Mouse (Mus musculus) cerebellum, adult 9-10 months (tissue): ENCODE data around the gene Gbf1.
"Not testable (repeated sequence)": the region's sequence is repeated elsewhere in the genome, so short reads cannot be mapped to it uniquely, and the experiment has no call there.

Experiments used
- DNase-seq: peaks from one replicate; pipeline ENCODE4 v3.0.0; 2022

The Gbf1 gene

GRCm38 (mm10) chr19:46152127-46152803, at the start of gene Gbf1:
Gbf1 (plus strand) TSS chr19:46152509.
- peak; percentile 99 for DNase-seq

GRCm38 (mm10) chr19:46103437-46104186, 48.7 kb upstream of the Gbf1 start:
- no peak for DNase-seq

- no peak for DNase-seq
Measured at GRCm38 (mm10) chr19:46104187-46104557, 48.1 kb upstream of the Gbf1 start.

- no peak for DNase-seq
Measured at GRCm38 (mm10) chr19:46110214-46110613, 42.1 kb upstream of the Gbf1 start.

GRCm38 (mm10) chr19:46110781-46111180, 41.5 kb upstream of the Gbf1 start:
- DNase-seq = no peak

- DNase-seq = no peak
Measured at GRCm38 (mm10) chr19:46114617-46115016, 37.7 kb upstream of the Gbf1 start.

GRCm38 (mm10) chr19:46119458-46119857, 32.9 kb upstream of the Gbf1 start:
- DNase-seq = no peak

GRCm38 (mm10) chr19:46120872-46121271, 31.4 kb upstream of the Gbf1 start:
- DNase-seq = no peak

GRCm38 (mm10) chr19:46123876-46124275, 28.4 kb upstream of the Gbf1 start:
- no peak for DNase-seq

GRCm38 (mm10) chr19:46124651-46125050, 27.7 kb upstream of the Gbf1 start:
- DNase-seq = no peak

GRCm38 (mm10) chr19:46126301-46126700, 26.0 kb upstream of the Gbf1 start:
- DNase-seq = no peak

- not testable (repeated sequence) for DNase-seq
Measured at GRCm38 (mm10) chr19:46129737-46130136, 22.6 kb upstream of the Gbf1 start.

- no peak for DNase-seq
Measured at GRCm38 (mm10) chr19:46131283-46131682, 21.0 kb upstream of the Gbf1 start.

GRCm38 (mm10) chr19:46131694-46132525, 20.4 kb upstream of the Gbf1 start, which contains the start of gene Elovl3:
Elovl3 (plus strand) TSS chr19:46131897.
- no peak for DNase-seq

- DNase-seq = no peak
Measured at GRCm38 (mm10) chr19:46132577-46132976, 19.7 kb upstream of the Gbf1 start.

GRCm38 (mm10) chr19:46135297-46135696, 17.0 kb upstream of the Gbf1 start:
- peak; percentile 91 for DNase-seq

- DNase-seq = no peak
Measured at GRCm38 (mm10) chr19:46135789-46136638, 16.3 kb upstream of the Gbf1 start.

- no peak for DNase-seq
Measured at GRCm38 (mm10) chr19:46136639-46137580, 15.4 kb upstream of the Gbf1 start.

GRCm38 (mm10) chr19:46140324-46140723, 12.0 kb upstream of the Gbf1 start:
- DNase-seq = no peak

GRCm38 (mm10) chr19:46141091-46141490, 11.2 kb upstream of the Gbf1 start:
- no peak for DNase-seq
